Mouse (Mus musculus) MN1 (cell line): Measurements from ENCODE around the gene 6430571L13Rik.
A peak's percentile ranks its signal among the peaks of the same experiment; 100 is the strongest.
"Not testable (repeated sequence)": the region's sequence is repeated elsewhere in the genome, so short reads cannot be mapped to it uniquely, and the experiment has no call there.

Source experiments
- DNase-seq: peaks from one replicate; pipeline ENCODE4 v3.0.0-alpha.2; 2016; ENCODE audit warnings: low spot score

The 6430571L13Rik gene

GRCm38 (mm10) chr9:107340267-107340859 is at the start of gene 6430571L13Rik:
6430571L13Rik (plus strand) TSS chr9:107340602.
- DNase-seq, result peak; percentile 94

GRCm38 (mm10) chr9:107290897-107291296 is 49.5 kb upstream of the 6430571L13Rik start:
- DNase-seq, result peak; percentile 67

- peak; percentile 58 for DNase-seq
Measured at GRCm38 (mm10) chr9:107294249-107294648, 46.2 kb upstream of the 6430571L13Rik start.

- peak; percentile 37 for DNase-seq
Measured at GRCm38 (mm10) chr9:107295616-107296015, 44.8 kb upstream of the 6430571L13Rik start.

- DNase-seq, result no peak
Measured at GRCm38 (mm10) chr9:107296016-107296040, 44.6 kb upstream of the 6430571L13Rik start, which contains the start of gene Cish. Cish (plus strand) TSS chr9:107296026.

- peak; percentile 42 for DNase-seq
Measured at GRCm38 (mm10) chr9:107296041-107296440, 44.4 kb upstream of the 6430571L13Rik start.

- peak; percentile 94 for DNase-seq
Measured at GRCm38 (mm10) chr9:107296501-107296965, 43.9 kb upstream of the 6430571L13Rik start.

- no peak for DNase-seq
Measured at GRCm38 (mm10) chr9:107297059-107297458, 43.3 kb upstream of the 6430571L13Rik start.

GRCm38 (mm10) chr9:107297658-107298057 is 42.7 kb upstream of the 6430571L13Rik start:
- no peak for DNase-seq

GRCm38 (mm10) chr9:107298059-107298780 is 42.2 kb upstream of the 6430571L13Rik start:
- no peak for DNase-seq

- DNase-seq, result no peak
Measured at GRCm38 (mm10) chr9:107298876-107299275, 41.5 kb upstream of the 6430571L13Rik start.

GRCm38 (mm10) chr9:107299783-107300182 is 40.6 kb upstream of the 6430571L13Rik start:
- no peak for DNase-seq

GRCm38 (mm10) chr9:107300224-107300973 is 40.0 kb upstream of the 6430571L13Rik start:
- DNase-seq, result no peak

- no peak for DNase-seq
Measured at GRCm38 (mm10) chr9:107301554-107302331, 38.7 kb upstream of the 6430571L13Rik start.

- no peak for DNase-seq
Measured at GRCm38 (mm10) chr9:107302592-107302991, 37.8 kb upstream of the 6430571L13Rik start.

GRCm38 (mm10) chr9:107303121-107303820 is 37.1 kb upstream of the 6430571L13Rik start:
- DNase-seq, result no peak

- no peak for DNase-seq
Measured at GRCm38 (mm10) chr9:107303900-107304299, 36.5 kb upstream of the 6430571L13Rik start.

GRCm38 (mm10) chr9:107304383-107304782 is 36.0 kb upstream of the 6430571L13Rik start:
- DNase-seq, result no peak

GRCm38 (mm10) chr9:107305012-107305411 is 35.4 kb upstream of the 6430571L13Rik start:
- DNase-seq, result no peak

GRCm38 (mm10) chr9:107305601-107306542 is 34.5 kb upstream of the 6430571L13Rik start:
- no peak for DNase-seq

GRCm38 (mm10) chr9:107306673-107307072 is 33.7 kb upstream of the 6430571L13Rik start:
- DNase-seq, result not testable (repeated sequence)
